ENCODE assay signal across 8 mouse cellular contexts in the genomic region with DNA sequence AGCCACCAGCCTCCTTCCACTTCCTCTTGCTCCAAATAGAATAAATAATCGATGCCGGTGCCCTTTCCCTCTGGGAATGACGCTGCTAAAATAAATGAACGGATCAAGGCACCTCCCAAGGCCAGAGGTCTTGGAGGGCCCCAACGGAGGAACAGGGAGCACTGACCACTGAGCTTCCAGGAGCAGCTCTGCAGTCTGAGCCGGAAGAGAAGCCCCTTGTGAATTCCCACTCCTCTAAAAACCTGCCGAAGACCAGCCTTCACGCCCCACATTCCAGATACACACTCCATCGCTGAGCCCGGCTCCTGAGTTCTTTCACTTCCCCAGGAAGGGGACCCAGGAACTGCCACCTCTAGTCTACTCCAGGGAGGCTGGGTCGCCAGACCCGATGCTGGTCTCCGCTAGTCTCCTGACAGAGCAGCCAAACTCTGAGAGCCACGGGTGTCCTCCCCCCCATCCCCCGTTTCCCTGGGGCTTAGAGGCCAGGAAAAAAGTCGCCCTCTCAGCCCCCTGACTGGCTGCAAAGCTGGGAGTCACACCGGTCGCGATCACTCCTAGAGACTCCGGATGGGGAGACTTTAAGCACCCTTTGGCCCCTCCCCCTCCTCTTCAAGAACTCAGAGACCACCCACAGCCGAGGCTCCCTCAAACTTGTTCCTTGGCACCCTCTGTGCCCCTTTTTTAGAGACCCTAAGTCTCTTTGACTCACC. TPM values are rescaled to one million over a fixed set of nuclear protein-coding genes. Genes with fewer than 3 reads are reported as not detected.
DNase-seq lines count a peak whose midpoint lies in the region; ATAC-seq and TF ChIP-seq lines count a peak whose summit lies in the region.

No protein-coding gene starts in this region.

- H3K9me3 ChIP-seq in kidney, embryonic 16.5 days (ENCODE audit: low read length): peaks cover 12% of the 10 kb centered on the region

- under 1% methylated on average over 21 of the region's 21 CpGs for WGBS in kidney, embryonic 16.5 days
- 4% methylated on average over 21 of the region's 21 CpGs for WGBS in macrophage (ENCODE audit: missing documents)

- peak overlapping the region; percentile 65 for H3K4me3 ChIP-seq in layer of hippocampus, adult 2 months
- H3K4me3 ChIP-seq in kidney, embryonic 16.5 days (ENCODE audit: low read length): peak overlapping the region; percentile 84
- peak overlapping the region; percentile 63 for H3K4me3 ChIP-seq in macrophage (ENCODE audit: inconsistent target)

- TF ChIP-seq CTCF in layer of hippocampus, adult 2 months (conservative IDR thresholded peaks at IDR 0.05): no peak

- no peaks in the 10 kb centered on the region for H3K79me2 ChIP-seq in macrophage (ENCODE audit: inconsistent target)

- H3K4me2 ChIP-seq in kidney, embryonic 16.5 days (replicated peaks; ENCODE audit: low read depth, low read length): peak overlapping the region; percentile 92

- H3K4me1 ChIP-seq in kidney, embryonic 16.5 days (ENCODE audit: insufficient read depth, low read length): peaks cover 13% of the 10 kb centered on the region

- no peaks in the 10 kb centered on the region for H3K27me3 ChIP-seq in kidney, embryonic 16.5 days (ENCODE audit: insufficient read depth, low read length)

- peak overlapping the region; percentile 68 for H3K27ac ChIP-seq in layer of hippocampus, adult 2 months
- H3K27ac ChIP-seq in kidney, embryonic 16.5 days (ENCODE audit: low read length): peak overlapping the region; percentile 92
- H3K27ac ChIP-seq in macrophage: no peak overlapping the region

- no peak for DNase-seq in layer of hippocampus, adult 2 months (ENCODE audit: low spot score in 2 of 2)
- no peak for DNase-seq in layer of hippocampus, postnatal 25 days (ENCODE audit: extremely low spot score in 1 of 2, low spot score in 1 of 2)
- DNase-seq in cerebellum, adult 8-10 months: peak; percentile 33
- peak; percentile 63 for DNase-seq in testis, postnatal 10 days (ENCODE audit: low spot score)
- no peak for DNase-seq in urinary bladder, postnatal 36 days (ENCODE audit: low spot score in 2 of 2)

- peak; percentile 49 for ATAC-seq in granulocyte monocyte progenitor cell, adult 5-6 weeks (replicated peaks; ENCODE audit: poor library complexity, severe bottlenecking)
- ATAC-seq in kidney, embryonic 16.5 days (ENCODE audit: low FRiP score, low TSS enrichment): peak; percentile 64

- peaks cover 15% of the 10 kb centered on the region; the same call in 1 of the 2 replicates for H3K36me3 ChIP-seq in kidney, embryonic 16.5 days (ENCODE audit: insufficient read depth, low read length)
- no peaks in the 10 kb centered on the region for H3K36me3 ChIP-seq in macrophage (ENCODE audit: inconsistent target)

- H3K9ac ChIP-seq in kidney, embryonic 16.5 days (replicated peaks; ENCODE audit: low read length): peak overlapping the region; percentile 97

RNA-seq across cellular contexts. Expression of a gene that starts 1.2 kb away (rescaled TPM):
- total RNA-seq in layer of hippocampus, adult 2 months (2021): 10 to 100 TPM; 22.8 to 25.4 TPM
- total RNA-seq in layer of hippocampus, postnatal 25 days (2021): 10 to 100 TPM; 23.1 to 29.9 TPM
- 28.2 and 43.1 TPM in 2 replicates for total RNA-seq in granulocyte monocyte progenitor cell, adult 5-6 weeks (2014; fragmentation: Nextera tagmentation)
- 9.5 and 14.0 TPM in 2 replicates for total RNA-seq in granulocyte monocyte progenitor cell, adult 5-6 weeks (2017)
- 73.8 and 76.9 TPM in 2 replicates for polyA plus RNA-seq in kidney, embryonic 16.5 days (2015; fragmentation: Nextera tagmentation; extraction: Ambion mirVana)
- 10 to 100 TPM in 24 of 26 experiments, 1 to 10 TPM in 2; 3.8 to 82.2 (median 46.0) TPM for total RNA-seq in macrophage (2018; cell fraction: chromatin; rRNA removed)
- 10 to 100 TPM in 7 of 26 experiments, 1 to 10 TPM in 19; 5.1 to 11.2 (median 8.9) TPM for total RNA-seq in macrophage (2018; cell fraction: cytosol; rRNA removed)
- 10 to 100 TPM in 21 of 26 experiments, 1 to 10 TPM in 5; 5.8 to 43.0 (median 13.9) TPM for total RNA-seq in macrophage (2018; cell fraction: nucleus; rRNA removed)
- 6.7 to 13.2 TPM (median 12.1 TPM) in 3 replicates for polyA plus RNA-seq in macrophage (2018)

Comparison
In these comparisons a context has a peak if more than half of its experiments do, and no peak if none do; other contexts are left out.
1. DNase-seq: peak in cerebellum, adult 8-10 months (single experiment) and testis, postnatal 10 days (single experiment); none in layer of hippocampus, adult 2 months (0 of 2), layer of hippocampus, postnatal 25 days (0 of 2) and urinary bladder, postnatal 36 days (0 of 2).
2. Peak in every context shown above with its lines, with median percentiles within 50 percentile points of each other: H3K4me3 ChIP-seq.